Mouse (Mus musculus): ENCODE data around the gene Grid1.

GRCm38 (mm10) chr14:34921265-34921664, 101.4 kb downstream of the Grid1 start:
- TF ChIP-seq POLR2A (IDR thresholded peaks at IDR 0.05; ENCODE audit: low read depth, low read length) (no peak), CTCF (IDR thresholded peaks at IDR 0.05; ENCODE audit: borderline replicate concordance, insufficient read depth, low read length) (no peak)

All from embryonic fibroblast, embryonic 13.5 days (primary cell).